Mouse (Mus musculus): ENCODE results near the gene Gm44579.

DNA sequence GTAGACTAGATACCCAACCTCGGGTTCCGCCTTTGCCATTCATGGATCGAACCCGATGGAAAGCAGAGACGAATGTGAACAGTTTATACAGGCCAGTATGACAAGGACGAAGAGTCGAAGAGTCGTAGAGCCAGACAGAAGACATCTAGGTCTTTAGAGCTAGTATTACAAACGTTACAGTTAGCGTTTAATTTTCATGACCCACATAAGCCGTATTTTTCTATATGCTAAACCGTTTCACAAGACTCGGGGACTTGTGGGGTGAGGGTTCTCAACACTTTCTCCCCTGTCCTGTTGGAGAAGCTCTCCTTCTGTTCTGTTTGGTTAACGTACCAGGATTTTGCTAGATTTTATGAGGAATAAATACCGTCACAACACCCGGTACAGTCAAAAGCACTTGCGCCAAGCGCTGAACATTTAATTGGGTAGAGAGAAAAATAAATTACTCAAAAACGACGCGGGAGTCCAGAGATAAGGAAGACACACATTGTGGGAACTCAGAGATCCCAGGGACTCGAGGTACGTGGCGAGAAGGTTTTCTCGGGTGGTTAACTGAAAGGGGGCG lies 40.1 kb downstream of the Gm44579 start:
- TF ChIP-seq CTCF (IDR thresholded peaks at IDR 0.05; ENCODE audit: control insufficient read depth, insufficient read depth, insufficient read length): no peak
- no peak for TF ChIP-seq MYOD1 (IDR thresholded peaks at IDR 0.05; ENCODE audit: control insufficient read depth, insufficient read length, low read depth)
- no peak for TF ChIP-seq MYOG (IDR thresholded peaks at IDR 0.05; ENCODE audit: control insufficient read depth, extremely low read depth, insufficient read length)
- no peak for TF ChIP-seq USF1 (IDR thresholded peaks at IDR 0.05; ENCODE audit: low read depth)
- no peak for TF ChIP-seq MAX (IDR thresholded peaks at IDR 0.05)
- TF ChIP-seq FOSL1 (IDR thresholded peaks at IDR 0.05; ENCODE audit: insufficient read depth, low read length, poor library complexity, severe bottlenecking): no peak
- no peak for TF ChIP-seq CEBPB (IDR thresholded peaks at IDR 0.05; ENCODE audit: low read depth)

Measured in C2C12 (cell line).